Mouse (Mus musculus): ENCODE results near the gene Bmt2. TPM values are rescaled to one million over a fixed set of nuclear protein-coding genes. Genes with fewer than 3 reads are reported as not detected.

Gene Bmt2
- polyA plus RNA-seq (2015; fragmentation: Nextera tagmentation; extraction: Ambion mirVana), result 20.6 and 21.2 TPM in 2 replicates

DNA sequence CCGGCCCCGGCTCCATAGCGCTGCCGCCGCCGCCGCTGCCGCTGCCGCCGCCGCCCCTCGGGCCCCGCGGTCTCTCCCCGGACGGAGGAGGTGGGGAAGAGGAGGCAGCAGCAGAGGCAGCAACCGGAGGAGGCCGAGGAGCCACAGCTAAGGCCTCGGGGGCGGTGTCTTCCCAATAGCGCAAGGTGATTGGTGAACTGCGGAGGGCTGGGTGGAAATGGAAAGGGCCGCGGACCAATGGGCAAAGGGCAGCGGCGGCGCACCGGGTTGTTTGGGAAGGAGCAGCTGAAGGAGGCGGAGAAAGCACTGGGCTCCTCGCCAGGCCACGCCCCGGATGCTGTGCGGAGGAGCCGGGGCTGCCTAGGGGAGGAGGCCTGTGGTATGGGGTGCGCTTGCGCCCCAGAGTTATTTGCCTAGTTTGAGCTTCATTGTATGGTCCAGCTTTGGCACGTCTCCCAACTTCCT, at the start of gene Bmt2:
TSS of gene Bmt2 (minus strand) at position 149 of the 465 bp plus-strand sequence.
- Histone ChIP-seq H3K27me3 (replicated peaks) (no peaks in the 10 kb centered on the region), H3K4me1 (peaks cover 14% of the 10 kb centered on the region), H3K4me3 (replicated peaks) (peak within 1 kb of the TSS; percentile 96), H3K36me3 (no peaks in the 10 kb centered on the region), H3K27ac (replicated peaks) (peak within 1 kb of the TSS; percentile 95), H3K9me3 (replicated peaks) (no peaks in the 10 kb centered on the region), H3K9ac (replicated peaks) (peak within 1 kb of the TSS; percentile 96), H3K4me2 (peak within 1 kb of the TSS; percentile 77)
- ATAC-seq (ENCODE audit: low FRiP score), result peak; percentile 99
- 0% methylated on average over 37 of the region's 37 CpGs for WGBS

DNA sequence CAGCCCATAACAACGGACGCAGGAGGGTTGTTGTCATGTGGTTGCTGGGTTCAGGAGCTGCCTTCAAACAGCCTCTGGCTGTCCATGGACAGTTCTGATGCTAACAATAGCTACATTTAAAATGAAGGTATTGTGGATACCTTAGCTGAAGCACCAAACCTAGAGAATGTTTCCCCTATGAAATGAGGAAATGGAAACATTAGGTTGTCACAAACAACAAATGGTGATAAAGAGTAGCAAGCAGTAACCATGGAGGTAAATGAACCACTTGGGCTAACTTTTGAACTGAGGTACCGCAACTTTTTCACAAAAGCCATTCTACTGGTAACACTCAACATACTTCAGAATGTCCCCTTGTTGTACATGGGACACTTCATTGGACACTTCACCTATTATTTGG, 44.4 kb upstream of the Bmt2 start:
- no peak for ATAC-seq (ENCODE audit: low FRiP score)
- Histone ChIP-seq H3K4me2 (no peak overlapping the region), H3K9ac (replicated peaks) (no peak overlapping the region), H3K27ac (replicated peaks) (no peak overlapping the region), H3K27me3 (replicated peaks) (no peaks in the 10 kb centered on the region), H3K36me3 (no peaks in the 10 kb centered on the region), H3K4me1 (no peaks in the 10 kb centered on the region), H3K9me3 (replicated peaks) (no peaks in the 10 kb centered on the region), H3K4me3 (replicated peaks) (no peak overlapping the region)
- WGBS, result 94% methylated on average over 3 of the region's 3 CpGs

DNA sequence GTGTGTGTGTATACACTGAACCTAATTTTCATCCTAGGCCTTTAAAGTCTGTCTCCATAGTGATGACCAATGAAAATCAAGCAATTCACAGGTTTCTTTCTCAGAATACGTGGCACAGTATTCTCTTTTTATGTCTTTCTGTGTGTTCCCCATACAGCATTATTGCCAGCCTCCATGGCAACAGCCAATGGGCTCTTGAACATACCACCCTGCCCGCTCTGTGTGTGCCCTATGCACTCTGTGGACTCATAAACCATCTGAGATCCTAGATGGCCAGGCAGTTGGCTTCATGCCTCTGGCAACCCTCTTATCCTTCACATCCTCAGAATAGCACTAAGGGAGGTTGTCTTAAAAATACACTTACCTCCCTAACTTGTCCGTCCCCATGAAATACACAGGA, 37.1 kb upstream of the Bmt2 start:
- Histone ChIP-seq H3K4me1 (no peaks in the 10 kb centered on the region), H3K4me2 (no peak overlapping the region), H3K9me3 (replicated peaks) (no peaks in the 10 kb centered on the region), H3K4me3 (replicated peaks) (no peak overlapping the region), H3K27ac (replicated peaks) (no peak overlapping the region), H3K9ac (replicated peaks) (no peak overlapping the region), H3K27me3 (replicated peaks) (no peaks in the 10 kb centered on the region), H3K36me3 (no peaks in the 10 kb centered on the region)
- ATAC-seq (ENCODE audit: low FRiP score), result 0 out of 2 replicates have a peak, but pooled peaks have one; percentile 35
- 42% methylated on average over 3 of the region's 3 CpGs for WGBS

DNA sequence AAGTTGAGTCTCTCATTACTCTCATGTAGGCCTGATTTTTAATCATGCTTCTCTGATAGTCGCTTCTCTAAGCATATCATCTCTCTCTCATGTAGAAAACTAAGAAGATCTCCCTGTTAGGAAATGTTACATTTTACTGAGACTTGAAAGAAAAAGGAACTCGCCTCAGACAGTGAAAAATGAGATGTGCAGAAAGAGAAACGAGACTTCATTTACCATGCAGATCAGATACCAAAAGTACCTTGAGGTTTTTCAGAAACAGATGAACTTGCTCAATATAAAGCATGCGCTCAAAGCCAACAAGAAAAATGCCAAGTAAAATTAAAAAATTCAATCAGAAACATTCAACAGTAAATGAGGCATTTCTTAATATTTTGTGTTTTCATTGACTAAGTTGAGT, 19.1 kb upstream of the Bmt2 start:
- 82% methylated on average over 4 of the region's 4 CpGs for WGBS
- no peaks in the 10 kb centered on the region for H3K9me3 ChIP-seq (replicated peaks)
- H3K4me3 ChIP-seq (replicated peaks), result no peak overlapping the region
- H3K27ac ChIP-seq (replicated peaks), result no peak overlapping the region
- no peaks in the 10 kb centered on the region for H3K4me1 ChIP-seq
- no peak overlapping the region for H3K9ac ChIP-seq (replicated peaks)
- no peak overlapping the region for H3K4me2 ChIP-seq
- ATAC-seq (ENCODE audit: low FRiP score), result no peak
- H3K36me3 ChIP-seq, result no peaks in the 10 kb centered on the region
- no peaks in the 10 kb centered on the region for H3K27me3 ChIP-seq (replicated peaks)

DNA sequence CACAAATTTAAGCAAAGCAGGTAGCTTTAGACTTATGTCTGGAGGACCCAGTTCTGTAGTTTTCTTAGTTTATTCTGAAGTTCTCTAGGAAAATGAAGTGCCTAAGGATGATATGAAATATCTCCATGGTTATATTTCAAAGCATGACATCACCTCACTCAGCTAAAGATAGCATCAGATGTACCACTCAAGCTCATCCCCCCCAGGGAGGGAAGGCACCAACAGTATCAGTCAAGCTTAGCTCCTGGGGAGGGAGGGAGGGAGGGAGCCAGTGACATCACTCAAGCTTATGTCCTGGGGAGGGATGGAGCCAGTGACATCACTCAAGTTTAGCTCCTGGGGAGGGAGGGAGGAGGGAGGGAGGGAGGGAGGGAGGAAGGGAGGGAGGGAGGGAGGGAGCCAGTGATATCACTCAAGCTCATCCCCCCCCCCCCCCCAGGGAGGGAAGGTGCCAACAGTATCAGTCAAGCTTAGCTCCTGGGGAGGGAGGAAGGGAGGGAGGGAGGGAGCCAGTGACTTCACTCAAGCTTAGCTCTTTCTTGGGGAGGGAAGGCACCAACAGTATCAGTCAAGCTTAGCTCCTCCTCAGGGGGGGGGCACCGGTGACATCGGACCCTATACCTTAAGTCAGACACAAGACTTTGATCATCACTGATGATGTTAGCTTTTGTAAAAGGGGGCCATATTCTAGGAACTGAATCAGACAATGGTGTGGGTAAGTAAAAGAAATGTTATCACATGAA, 17.5 kb upstream of the Bmt2 start:
- H3K27ac ChIP-seq (replicated peaks), result no peak overlapping the region
- no peaks in the 10 kb centered on the region for H3K4me1 ChIP-seq
- no peaks in the 10 kb centered on the region for H3K9me3 ChIP-seq (replicated peaks)
- H3K27me3 ChIP-seq (replicated peaks), result no peaks in the 10 kb centered on the region
- H3K9ac ChIP-seq (replicated peaks), result no peak overlapping the region
- no peaks in the 10 kb centered on the region for H3K36me3 ChIP-seq
- no peak; the same call in 1 of the 2 replicates for ATAC-seq (ENCODE audit: low FRiP score)
- no peak overlapping the region for H3K4me2 ChIP-seq
- WGBS, result 94% methylated on average over 2 of the region's 2 CpGs
- no peak overlapping the region for H3K4me3 ChIP-seq (replicated peaks)

DNA sequence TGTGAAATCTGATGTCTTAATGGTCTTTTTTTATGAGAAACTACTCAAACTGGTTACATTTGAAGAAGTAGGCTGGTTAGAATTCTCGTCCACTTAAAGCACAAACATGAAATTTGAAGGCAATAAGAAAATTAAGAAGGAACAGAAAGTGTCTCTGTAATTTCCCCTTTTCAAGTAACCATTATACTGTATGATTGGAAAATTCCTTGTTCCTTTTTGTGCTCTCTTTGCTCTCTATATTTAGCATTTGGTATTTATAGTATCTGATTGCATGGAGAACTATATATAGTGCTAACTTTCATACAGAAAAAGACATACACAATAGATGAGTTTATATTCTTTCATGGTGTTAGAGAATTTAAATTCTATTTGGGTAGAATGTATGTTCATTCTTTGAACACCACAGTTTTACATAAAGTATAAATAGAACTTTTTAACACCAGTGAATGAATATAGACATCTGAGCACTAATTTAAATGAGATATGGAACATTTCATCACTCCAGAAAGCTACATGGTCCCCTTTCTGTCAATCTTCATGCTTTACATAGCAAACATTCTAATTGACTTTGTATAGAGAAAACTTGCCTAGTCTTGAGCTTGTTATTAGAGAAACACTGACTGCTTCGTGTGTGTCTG, 14.0 kb upstream of the Bmt2 start:
- no peak overlapping the region for H3K27ac ChIP-seq (replicated peaks)
- H3K4me1 ChIP-seq, result no peaks in the 10 kb centered on the region
- ATAC-seq (ENCODE audit: low FRiP score), result no peak
- WGBS, result 81% methylated on average over 2 of the region's 2 CpGs
- H3K4me2 ChIP-seq, result no peak overlapping the region
- H3K4me3 ChIP-seq (replicated peaks), result no peak overlapping the region
- H3K36me3 ChIP-seq, result no peaks in the 10 kb centered on the region
- no peaks in the 10 kb centered on the region for H3K9me3 ChIP-seq (replicated peaks)
- H3K9ac ChIP-seq (replicated peaks), result no peak overlapping the region
- no peaks in the 10 kb centered on the region for H3K27me3 ChIP-seq (replicated peaks)

DNA sequence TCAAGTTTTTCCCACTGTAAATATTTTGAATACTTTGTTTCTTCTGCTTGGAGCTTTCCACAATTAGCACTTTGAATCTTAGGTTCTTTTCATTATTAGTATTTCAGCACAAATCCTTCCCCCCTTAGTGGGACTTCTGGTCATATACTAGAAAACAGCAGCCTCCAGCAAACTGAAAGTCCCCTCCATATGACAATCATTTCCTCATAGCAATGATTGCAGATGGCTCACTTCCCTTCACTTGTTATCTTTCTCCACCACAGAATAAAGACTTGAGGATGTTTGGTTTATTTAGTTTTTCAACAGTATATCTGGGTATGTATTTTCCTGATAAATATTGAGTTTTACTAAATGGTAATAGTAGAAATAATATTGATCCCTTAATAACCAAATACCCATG, 12.6 kb upstream of the Bmt2 start:
- no peak for ATAC-seq (ENCODE audit: low FRiP score)
- no peaks in the 10 kb centered on the region for H3K36me3 ChIP-seq
- H3K9me3 ChIP-seq (replicated peaks), result no peaks in the 10 kb centered on the region
- H3K9ac ChIP-seq (replicated peaks), result no peak overlapping the region
- H3K4me1 ChIP-seq, result no peaks in the 10 kb centered on the region
- no peak overlapping the region for H3K27ac ChIP-seq (replicated peaks)
- H3K4me3 ChIP-seq (replicated peaks), result no peak overlapping the region
- no peak overlapping the region for H3K4me2 ChIP-seq
- H3K27me3 ChIP-seq (replicated peaks), result no peaks in the 10 kb centered on the region

DNA sequence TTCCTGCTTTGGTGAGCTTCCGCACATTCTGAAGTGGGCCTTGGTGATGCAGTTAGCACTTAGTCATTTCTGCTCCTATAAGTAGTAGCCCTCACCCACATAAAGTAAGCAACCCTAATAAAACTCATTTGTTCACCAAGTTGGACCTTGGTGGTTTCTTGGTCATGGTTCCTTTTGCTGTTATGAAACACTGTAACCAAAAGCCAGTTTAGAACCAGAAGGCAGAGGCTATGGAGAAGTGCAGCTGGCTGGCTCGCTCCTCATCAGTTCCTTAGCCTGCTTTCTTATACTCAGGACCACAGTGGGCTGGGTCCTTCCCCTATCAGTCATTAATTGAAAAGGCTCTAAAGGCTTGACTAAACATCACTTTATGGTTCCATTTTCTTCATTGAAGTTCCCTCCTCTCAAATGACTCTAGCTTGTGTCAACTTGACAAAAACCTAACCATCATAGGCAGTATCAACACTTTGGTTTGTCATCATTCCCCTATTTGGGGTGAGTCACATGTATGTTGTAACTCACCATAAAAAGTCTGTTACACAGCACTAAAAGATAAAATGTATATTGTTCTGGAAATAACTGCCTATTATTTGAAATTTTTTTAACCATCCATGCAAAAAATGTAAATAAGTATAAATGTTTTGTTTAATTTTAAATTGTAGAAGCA, 6.3 kb upstream of the Bmt2 start:
- H3K4me2 ChIP-seq, result no peak overlapping the region
- H3K9me3 ChIP-seq (replicated peaks), result no peaks in the 10 kb centered on the region
- H3K36me3 ChIP-seq, result no peaks in the 10 kb centered on the region
- no peaks in the 10 kb centered on the region for H3K4me1 ChIP-seq
- 91% methylated on average over 2 of the region's 2 CpGs for whole genome bisulfite sequencing
- no peak for ATAC-seq (ENCODE audit: low FRiP score)
- H3K9ac ChIP-seq (replicated peaks), result no peak overlapping the region
- H3K4me3 ChIP-seq (replicated peaks), result no peak overlapping the region
- no peaks in the 10 kb centered on the region for H3K27me3 ChIP-seq (replicated peaks)
- no peak overlapping the region for H3K27ac ChIP-seq (replicated peaks)

DNA sequence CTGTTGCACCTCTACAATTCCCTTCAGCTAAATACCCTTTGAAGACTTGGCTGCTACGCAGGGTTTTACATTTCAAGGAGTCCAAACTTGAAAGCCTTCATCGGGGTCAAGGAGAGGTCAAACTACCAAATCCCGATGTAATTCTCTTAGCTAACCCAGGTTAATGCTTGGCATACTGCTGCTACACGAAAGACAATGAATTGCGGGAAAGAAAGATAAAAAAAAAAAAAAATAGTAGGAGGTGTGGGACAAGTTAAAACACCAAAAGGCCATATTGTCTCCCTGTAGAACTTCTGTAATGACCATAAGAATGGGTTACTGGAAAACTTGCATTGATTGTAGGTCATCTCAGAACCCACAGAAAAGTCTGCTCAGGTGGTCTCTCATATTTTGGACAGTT, 583 bp upstream of the Bmt2 start:
- 15% methylated on average over 5 of the region's 5 CpGs for WGBS
- Histone ChIP-seq H3K4me3 (replicated peaks) (peak overlapping the region; percentile 96), H3K4me2 (peak overlapping the region; percentile 77), H3K9me3 (replicated peaks) (no peaks in the 10 kb centered on the region), H3K36me3 (no peaks in the 10 kb centered on the region), H3K27me3 (replicated peaks) (no peaks in the 10 kb centered on the region), H3K27ac (replicated peaks) (peak overlapping the region; percentile 95), H3K4me1 (peaks cover 14% of the 10 kb centered on the region), H3K9ac (replicated peaks) (peak overlapping the region; percentile 52)
- no peak for ATAC-seq (ENCODE audit: low FRiP score)

DNA sequence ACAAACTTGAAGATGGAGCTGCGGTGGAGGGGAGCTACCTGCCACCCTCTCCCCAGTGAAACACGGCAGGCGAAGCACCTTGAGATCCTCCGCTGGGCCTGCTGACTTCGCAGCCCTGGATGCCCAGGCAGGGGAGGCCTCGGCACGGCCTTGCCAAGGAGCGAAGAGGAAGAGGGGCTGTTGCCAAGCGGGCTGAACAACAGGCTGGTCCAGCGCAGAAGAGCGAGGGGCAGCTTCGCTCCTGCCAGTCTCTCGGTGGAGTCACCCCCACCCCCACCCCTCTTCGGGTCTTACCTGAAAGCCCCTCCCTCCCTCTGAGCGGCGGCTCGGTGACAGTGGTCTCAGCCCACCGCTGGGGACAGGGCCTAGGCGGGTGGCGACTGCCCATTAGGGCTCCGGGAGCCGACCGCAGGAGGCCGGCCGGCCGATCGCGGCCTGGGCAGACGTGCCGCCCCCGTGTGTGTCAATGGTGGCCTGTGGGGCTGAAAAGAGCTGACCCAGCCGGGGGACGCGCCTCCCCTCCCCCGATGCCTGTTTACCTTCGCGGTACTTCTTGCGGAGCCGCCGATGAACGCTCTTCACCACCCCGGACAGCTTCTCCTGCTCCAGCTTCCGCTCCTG, 515 bp downstream of the Bmt2 start:
- ATAC-seq (ENCODE audit: low FRiP score), result peak; percentile 81

DNA sequence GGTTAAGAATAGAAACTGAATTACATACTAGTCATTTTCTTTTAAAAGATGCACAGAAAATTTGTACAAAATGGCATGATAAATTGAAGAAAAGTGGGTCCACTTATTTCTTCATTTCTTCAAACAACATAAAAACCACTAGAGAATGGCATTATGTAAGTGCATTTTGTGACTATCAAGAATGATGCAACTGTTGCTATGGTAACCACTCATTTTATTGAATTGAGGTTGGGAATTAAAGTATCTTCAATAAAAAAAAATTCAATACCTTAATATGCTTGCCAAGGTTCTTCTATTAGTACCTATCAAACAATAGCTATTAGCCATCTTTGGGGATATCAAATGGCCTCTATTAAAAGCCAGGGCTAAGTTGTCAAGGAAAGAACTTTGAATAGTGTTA, 1.6 kb downstream of the Bmt2 start:
- Histone ChIP-seq H3K4me1 (peaks cover 14% of the 10 kb centered on the region), H3K36me3 (no peaks in the 10 kb centered on the region), H3K27me3 (replicated peaks) (no peaks in the 10 kb centered on the region), H3K27ac (replicated peaks) (no peak overlapping the region), H3K4me2 (peak overlapping the region; percentile 77), H3K9ac (replicated peaks) (no peak overlapping the region), H3K9me3 (replicated peaks) (no peaks in the 10 kb centered on the region), H3K4me3 (replicated peaks) (peak overlapping the region; percentile 96)
- ATAC-seq (ENCODE audit: low FRiP score), result no peak

More for the DNA sequence above, 515 bp downstream of the Bmt2 start:
- Histone ChIP-seq H3K4me1 (peaks cover 14% of the 10 kb centered on the region), H3K9me3 (replicated peaks) (no peaks in the 10 kb centered on the region), H3K4me2 (peak overlapping the region; percentile 77), H3K36me3 (no peaks in the 10 kb centered on the region), H3K27ac (replicated peaks) (peak overlapping the region; percentile 95), H3K27me3 (replicated peaks) (no peaks in the 10 kb centered on the region), H3K9ac (replicated peaks) (peak overlapping the region; percentile 96), H3K4me3 (replicated peaks) (peak overlapping the region; percentile 96)
- WGBS, result under 1% methylated on average over 40 of the region's 43 CpGs
